Mouse (Mus musculus) cerebellum, adult 9-11 months (tissue): ENCODE measurements around the gene Tmc4.
"Not testable (repeated sequence)": the region's sequence is repeated elsewhere in the genome, so short reads cannot be mapped to it uniquely, and the experiment has no call there.

Experiments
- DNase-seq: peaks from one replicate; pipeline ENCODE4 v3.0.0; 2022

Gene Tmc4

GRCm38 (mm10) chr7:3677342-3677741 lies at the start of gene Tmc4:
Gene Tmc4 (minus strand): TSS chr7:3677553.
- DNase-seq, result no peak

DNA sequence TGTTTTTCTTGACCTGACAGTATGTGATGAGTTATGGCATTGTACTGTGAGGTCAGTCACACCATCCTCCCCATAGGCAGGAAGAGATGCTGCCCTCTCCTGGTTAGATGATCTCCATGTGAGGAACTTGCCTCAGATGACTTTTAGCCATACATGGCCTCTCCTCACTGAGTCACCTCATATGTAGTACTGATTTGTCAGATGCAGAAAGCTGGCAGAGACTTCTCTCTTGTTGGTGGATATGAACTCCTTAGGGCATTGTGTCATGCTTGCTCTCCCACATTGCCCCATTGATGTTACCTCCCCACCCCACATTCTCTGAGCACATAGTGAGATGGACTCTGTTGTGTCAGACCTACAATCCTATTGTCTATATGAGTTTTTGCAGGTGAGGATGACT lies 48.1 kb upstream of the Tmc4 start:
- not testable (repeated sequence) for DNase-seq

GRCm38 (mm10) chr7:3720268-3720667 lies 42.9 kb upstream of the Tmc4 start, which contains the start of gene Pirb:
Gene Pirb (minus strand): TSS chr7:3720391.
- DNase-seq, result not testable (repeated sequence)

- no peak for DNase-seq
Measured at GRCm38 (mm10) chr7:3715249-3715648, 37.9 kb upstream of the Tmc4 start.

DNA sequence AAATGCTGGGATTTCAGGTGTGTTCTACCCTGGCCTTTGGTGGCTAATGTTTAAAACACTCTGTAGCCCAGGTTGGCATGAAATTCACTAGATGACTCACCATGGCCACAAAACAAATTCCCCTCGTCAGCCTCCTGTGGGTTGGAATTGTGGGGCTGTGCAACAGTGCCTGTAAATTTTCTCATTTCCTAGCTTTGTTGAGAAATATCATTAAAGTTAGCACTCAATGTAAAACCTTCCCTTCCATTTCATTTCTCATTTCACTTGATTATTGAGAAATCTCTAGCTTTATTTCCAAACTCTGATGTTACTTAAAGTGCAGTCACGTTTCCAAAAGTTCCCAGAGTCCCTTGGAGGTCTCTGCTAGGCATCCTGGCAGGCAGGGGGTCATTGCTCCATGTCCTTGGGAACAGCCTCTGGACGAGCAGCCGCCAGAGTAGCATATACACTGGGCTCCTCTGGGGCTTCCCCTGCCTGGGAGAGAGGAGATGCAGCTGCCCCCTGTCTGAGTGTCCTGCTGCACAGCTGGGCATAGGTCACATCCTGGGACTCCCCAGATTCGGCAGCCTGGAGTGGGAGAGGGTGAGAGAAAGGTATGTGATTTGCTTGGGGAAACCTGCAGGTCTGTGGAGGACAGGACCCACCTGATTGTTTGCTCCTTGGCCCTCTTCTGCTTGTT lies 35.0 kb upstream of the Tmc4 start:
- no peak for DNase-seq

DNA sequence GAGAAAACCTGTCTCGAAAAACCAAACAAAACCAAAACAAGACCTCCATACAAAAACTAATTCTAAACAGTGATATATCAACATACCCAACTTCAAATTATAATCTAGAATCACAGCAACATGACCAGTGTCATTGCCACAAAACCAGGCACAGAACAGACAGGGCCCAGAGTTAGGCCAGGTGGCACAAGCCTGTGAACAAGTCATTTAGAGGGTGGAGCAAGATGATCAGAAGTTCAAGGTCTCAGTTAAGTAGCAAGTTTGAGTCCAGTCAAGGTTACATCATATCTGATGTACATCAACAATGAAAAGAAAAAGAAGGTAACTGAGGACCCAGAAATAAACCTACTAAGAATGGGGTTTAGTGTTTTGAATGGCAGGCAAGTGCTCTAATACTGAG lies 31.6 kb upstream of the Tmc4 start:
- no peak for DNase-seq

GRCm38 (mm10) chr7:3708447-3708980 lies 31.2 kb upstream of the Tmc4 start:
- not testable (repeated sequence) for DNase-seq

DNA sequence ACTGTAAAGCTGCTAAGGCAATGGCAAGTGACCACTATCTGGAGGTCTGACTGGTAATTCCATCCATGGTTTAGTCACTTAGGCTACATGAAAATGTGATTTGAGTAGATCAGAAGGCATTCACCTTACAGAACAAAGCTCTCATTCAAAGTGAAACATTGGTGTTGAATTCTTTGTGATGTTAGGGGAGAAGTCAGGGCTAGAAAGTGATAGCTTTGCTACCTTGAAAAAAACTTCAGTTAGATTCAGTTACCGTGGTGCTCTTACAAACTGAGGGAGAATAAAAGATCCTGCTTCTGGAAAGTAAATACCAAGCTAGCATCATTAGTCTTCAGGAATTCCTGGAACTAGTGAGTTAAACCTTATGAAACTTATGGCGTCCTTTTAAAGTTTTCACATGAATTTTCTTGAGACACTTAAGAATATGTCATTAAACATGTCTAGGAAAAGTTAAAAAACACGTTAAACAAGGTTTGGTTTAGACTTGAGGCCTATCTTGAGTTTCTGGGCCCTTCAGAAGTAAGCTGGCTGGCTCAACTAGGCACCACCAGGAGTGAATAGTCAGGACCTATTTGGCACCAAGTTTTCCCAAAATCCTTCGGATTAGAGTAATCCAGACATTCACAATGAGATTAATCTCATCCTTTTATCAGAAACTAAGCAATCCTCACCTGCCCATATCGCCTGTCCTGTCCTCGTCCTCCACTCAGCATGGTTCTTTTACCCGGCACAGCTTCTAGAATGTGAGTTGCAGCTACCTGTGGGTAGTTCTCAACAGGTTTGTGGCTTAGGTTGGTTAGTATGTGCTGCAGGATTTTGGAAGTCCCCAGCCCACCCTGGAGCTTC lies 30.4 kb upstream of the Tmc4 start:
- DNase-seq, result peak; percentile 10

DNA sequence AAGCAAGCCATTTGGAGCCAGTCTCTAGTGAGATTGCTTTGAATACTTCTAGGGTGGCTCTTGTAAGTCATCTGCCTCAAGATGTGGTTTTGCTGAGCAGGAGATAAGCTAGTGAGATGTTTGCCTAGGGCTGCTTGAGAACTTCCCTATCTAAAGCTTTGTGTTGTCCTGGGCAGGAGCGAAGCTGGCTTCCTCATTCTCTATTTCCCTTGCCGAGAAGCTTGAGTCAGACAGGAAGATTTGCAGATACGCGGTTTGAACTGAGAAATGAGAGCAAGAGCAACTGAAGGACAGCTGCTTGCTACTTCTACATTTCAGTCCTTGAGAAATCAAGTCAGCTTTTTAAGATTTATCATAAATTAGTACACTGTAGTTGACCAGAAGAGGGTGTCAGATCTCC lies 29.7 kb upstream of the Tmc4 start:
- DNase-seq, result peak; percentile 5

GRCm38 (mm10) chr7:3706343-3706934 lies 29.1 kb upstream of the Tmc4 start:
- peak; percentile 41 for DNase-seq

GRCm38 (mm10) chr7:3705911-3706310 lies 28.6 kb upstream of the Tmc4 start:
- peak; percentile 30 for DNase-seq

GRCm38 (mm10) chr7:3705461-3705860 lies 28.1 kb upstream of the Tmc4 start:
- peak; percentile 14 for DNase-seq

- no peak for DNase-seq
Measured at GRCm38 (mm10) chr7:3704475-3704874, 27.1 kb upstream of the Tmc4 start.

GRCm38 (mm10) chr7:3703879-3704441 lies 26.6 kb upstream of the Tmc4 start, which contains the start of gene Rps9:
Gene Rps9 (plus strand): TSS chr7:3703993.
- peak; percentile 97 for DNase-seq

- no peak for DNase-seq
Measured at GRCm38 (mm10) chr7:3703148-3703878, 26.0 kb upstream of the Tmc4 start.

DNA sequence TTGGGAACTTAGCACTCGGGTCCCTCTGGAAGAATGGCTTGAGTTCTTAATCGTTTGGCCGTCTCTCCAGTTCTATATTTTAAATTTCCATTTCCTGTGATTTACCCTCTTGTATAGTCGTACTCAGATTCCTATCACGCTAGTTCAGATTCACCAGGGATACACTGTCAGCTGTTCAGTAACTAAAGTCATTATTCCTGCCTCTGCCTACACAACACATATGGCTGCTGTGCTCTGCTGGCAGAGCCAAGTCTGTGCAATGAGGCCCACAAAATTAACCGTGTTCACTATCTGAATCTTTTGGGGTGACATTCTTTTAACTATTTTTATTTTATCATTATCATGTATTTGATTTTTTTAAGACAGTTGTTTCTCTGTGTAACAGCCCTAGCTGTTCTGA lies 21.1 kb upstream of the Tmc4 start:
- no peak for DNase-seq

- peak; percentile 68 for DNase-seq
Measured at GRCm38 (mm10) chr7:3694949-3695305, 17.6 kb upstream of the Tmc4 start.

DNA sequence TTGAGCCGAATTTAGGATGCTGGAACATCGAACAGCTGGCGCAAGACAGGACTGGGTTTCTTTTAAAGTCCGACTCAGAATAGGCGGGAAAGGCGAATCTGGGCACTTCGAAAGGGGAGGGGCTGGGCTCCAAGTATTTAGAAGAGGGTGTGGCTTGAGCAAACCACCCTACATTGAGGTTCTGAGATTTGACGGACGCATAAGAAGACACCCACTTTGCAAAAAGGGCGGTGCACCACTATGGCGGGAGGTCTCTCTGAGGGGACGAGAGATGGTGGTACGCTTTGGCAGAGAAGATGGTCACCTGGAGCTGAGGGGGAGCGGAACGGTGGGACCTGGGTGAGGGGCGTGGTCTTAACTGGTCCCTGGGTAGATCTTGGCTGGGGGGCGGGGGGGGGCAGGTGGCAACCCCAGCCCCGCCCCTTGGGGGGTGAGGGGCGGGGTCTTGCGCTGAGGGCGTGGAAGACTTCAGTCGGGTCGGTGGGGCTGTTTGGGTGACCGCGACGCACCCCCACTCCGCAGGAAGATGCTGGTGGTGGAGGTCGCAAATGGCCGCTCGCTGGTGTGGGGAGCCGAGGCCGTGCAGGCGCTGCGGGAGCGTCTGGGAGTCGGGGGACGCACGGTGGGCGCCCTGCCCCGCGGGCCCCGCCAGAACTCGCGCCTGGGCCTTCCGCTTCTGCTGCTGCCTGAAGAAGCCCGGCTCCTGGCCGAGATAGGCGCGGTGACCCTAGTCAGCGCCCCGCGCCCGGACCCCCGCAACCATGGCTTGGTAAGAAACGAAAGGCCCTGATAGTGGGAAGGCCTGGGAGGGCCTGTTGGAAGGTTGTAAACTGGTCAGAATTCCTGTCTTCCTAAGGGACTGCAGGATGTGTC lies 17.0 kb upstream of the Tmc4 start:
- DNase-seq, result peak; percentile 75

DNA sequence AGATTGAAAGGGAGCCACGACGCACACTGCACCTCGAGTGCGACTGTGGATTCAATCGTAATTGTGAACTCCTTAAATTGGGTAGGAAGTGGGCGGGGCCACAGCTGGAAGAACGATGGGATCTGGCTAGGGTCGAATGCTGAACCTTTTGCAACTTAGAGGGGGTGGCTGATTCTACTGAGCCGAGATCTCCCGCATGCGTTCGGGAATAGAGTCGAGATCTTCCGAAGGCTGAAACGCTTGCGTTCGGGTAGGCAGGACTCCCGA lies 16.4 kb upstream of the Tmc4 start:
- DNase-seq, result no peak

DNA sequence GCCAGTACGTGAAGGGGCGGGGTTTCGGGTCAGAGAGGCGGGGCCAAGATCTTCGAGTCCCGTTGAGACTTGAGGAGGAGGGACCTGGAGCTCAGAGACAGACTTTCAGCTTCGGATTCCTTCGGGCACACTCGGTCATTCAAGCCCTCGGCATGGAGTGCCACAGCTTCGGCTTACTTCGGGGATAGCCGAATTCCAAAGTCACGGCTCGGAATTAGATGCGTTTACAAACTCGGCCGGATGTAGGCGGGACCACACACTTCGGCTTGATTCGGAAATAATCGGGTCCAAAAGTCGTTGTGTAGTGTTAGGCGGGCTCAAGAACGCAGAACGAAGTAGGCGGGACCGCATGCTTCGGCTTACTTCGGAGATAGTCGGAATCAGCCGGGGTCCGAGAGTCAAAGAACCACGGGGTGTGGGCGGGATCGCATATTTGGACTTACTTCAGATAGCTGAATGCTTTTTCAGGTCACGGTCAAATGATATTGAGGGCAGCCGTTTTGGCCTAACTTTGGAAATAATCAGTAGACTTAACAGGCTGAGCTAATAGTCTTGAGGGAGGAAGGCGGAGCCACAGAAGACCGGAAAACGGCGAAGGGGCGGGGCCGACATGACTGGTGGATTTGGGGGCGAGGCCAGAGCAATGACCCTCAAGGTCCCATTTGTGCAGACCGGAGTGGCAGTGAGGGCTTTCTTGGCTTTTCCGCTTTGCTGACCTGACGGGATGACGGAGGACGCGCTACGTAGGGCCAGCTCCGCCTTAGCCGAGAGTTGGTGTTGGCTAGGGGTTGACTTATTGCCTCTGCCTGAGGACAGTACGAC lies 15.8 kb upstream of the Tmc4 start, which contains the start of gene Mboat7:
Gene Mboat7, minus strand, starts transcription at position 537 of the 822 bp plus-strand sequence.
- DNase-seq, result peak; percentile 98
